Mouse (Mus musculus) left cerebral cortex, postnatal 14 days (tissue): ENCODE measurements around the gene S100g. TPM values are rescaled to one million over a fixed set of nuclear protein-coding genes. Genes with fewer than 3 reads are reported as not detected.

Source experiments
- DNase-seq, 2 experiments: peaks; one replicate each; pipeline ENCODE4 v3.0.0; 2021 to 2022; ENCODE audit warnings: low spot score in 2 of 2, mixed read lengths in 1 of 2
- intact Hi-C: fragments of 180-260 bp; cut with DNase I; formaldehyde crosslinking; loops from one replicate; pipeline ENCODE4 v1.15.1; 2025
- long read RNA-seq, 2 experiments: library from polyadenylated mRNA; stranded (forward); transcript quantifications; one replicate each; pipeline ENCODE4 v2.0.0; 2021
- total RNA-seq, 2 experiments: library from RNA; stranded (reverse); gene quantifications; 2 replicates each; pipeline ENCODE4 v1.2.3; 2021

The S100g gene
- total RNA-seq = not detected
- long read RNA-seq, experiment 1 = 0 reads
- long read RNA-seq, experiment 2 = 0 reads

DNA sequence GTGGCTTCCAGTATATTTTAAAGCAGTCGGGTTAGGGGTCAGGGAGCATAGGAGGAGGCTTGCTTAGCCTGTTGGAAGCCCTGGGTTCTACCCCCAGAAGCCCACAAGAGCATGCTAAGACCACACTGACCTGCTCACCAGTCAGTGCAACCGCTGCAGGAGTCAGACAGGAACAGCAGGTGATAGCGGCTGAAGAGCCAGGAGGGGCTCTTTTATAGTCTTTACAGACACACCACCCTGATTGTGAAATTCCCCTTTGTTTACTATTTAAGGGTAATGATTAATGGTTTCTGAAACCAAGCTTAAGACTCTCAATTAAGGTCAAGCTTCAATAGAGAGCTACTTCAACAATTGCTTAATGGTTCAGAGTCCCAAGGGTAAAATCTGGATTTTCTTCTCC lies at the start of gene S100g:
Gene S100g, minus strand, starts transcription at position 217 of the 400 bp plus-strand sequence.
- intact Hi-C loops = no loop called here
- DNase-seq = no peak

DNA sequence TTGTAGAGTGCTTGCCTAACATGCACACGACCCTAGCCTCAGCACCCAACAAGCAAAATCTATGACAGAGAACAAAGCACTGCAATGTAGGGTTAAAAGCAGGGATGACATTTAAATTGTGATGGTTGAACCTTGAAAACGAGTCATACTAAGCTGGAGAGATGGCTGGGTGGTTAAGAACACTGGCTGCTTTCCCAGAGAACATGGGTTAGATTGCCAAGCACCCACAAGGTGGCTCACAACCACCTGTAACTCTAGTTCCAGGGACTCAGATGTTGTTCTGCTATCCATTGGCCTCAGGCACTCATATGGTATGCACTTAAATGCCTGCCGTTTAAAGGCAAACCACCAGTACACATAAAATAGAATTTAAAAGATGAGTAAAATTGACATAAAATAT lies 27.7 kb upstream of the S100g start:
- DNase-seq = no peak
- intact Hi-C loops = no loop called here

DNA sequence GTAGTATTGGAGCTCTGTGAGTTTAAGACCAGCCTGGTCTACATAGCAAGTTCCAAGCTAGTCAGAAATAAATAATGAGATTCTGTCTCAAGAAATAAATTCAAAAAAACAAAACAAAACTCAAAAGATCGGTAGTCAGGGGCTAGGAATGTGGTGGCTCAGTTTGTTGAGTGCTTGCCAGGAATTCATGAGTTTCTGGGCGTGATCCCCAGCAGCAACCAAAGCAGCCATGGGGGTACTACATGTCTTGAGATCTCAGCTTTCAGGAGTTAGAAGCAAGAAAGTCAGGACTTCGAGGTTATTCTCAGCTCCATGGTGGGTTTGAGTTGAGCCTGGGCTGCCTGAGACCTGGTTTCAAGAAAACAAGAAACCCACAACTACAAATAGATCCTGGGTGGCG lies 27.0 kb upstream of the S100g start:
- intact Hi-C loops = no loop called here
- no peak for DNase-seq

DNA sequence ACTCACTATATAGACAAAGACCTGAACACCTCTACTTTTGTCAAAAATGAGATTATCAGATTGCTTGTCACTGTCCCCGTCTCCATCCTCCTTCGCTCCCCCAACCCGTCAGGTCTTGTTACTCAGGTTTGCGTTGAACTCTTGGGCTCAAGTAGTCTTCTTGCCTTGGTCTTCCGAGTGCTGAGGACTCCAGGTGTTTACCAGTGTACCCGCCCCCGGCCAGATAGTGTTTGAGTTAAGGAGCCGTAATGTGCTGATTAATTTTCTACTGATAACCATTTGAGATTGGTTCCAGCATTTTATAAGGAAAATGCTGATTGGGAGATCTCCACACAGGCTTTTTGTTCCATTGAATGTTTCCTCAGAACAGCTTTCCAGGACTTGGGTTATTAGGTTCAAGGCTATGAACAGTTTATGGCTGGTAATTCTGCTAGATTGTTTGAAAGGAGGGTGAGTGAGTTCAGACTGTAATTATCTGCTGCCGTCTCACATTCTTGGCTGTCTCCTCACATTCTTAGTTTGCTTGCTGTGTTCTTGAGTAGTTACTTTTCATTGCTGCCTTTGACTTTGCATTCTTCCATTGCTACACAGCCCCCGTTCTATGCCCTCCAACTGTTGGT lies 22.6 kb upstream of the S100g start:
- no peak for DNase-seq
- intact Hi-C loops = no loop called here

DNA sequence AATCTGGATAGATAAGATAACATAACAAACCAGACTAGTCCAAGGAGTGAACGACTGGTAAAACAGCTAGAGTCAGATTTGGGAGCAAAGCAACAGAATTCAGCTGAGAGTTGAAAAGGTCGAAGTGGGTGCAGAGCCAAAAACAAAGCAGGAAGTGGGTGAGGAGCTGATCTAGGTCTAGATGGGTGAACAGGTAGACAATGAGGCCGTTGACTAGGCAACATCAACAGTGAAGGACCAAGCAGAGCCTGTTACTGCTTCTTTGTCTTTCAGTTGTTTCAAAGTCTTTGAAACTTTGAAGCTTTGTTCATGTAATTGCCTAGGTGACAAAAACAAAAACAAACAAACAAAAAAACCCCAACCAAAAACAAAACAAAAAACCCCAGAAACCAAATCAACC lies 11.8 kb upstream of the S100g start:
- intact Hi-C loops = no loop called here
- no peak for DNase-seq

DNA sequence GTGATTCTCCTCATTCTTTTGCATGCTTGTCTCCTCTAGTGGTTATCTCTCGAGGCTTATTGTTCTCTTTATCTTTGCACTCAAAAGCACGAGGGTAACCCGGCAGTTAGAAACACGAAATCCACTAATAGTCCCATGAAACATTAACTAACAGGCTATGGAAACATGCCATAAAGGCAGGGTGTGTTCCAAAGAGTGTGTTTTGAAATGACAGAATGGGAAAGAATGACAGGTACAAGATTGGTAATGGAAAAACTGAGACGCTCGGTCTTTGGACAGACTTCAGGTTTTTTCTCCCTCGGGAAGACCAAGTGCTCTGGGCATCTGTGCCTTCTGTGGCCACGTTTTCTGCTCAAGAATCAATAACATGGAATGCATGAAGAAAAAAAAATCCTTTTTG lies 3.1 kb upstream of the S100g start:
- DNase-seq = no peak
- intact Hi-C loops = no loop called here

DNA sequence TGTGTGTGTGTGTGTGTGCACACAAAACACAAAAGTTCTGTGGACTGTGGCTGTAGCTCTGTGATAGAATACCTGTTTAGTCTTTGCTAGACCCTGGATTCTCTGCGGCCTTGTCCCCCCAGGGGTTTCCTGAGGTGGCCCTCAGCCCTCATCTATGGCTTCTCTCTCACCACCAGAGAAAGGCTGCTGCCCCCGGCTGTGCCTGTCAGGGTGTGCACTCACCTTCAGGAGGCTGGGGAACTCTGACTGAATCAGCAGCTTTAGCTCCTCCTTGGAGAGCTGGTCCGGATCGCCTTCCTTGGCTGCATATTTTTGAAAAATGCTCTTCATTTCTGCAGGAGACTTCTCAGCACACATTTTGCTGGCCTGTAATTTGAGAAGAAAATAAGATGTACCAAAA lies 559 bp downstream of the S100g start:
- intact Hi-C loops = no loop called here
- no peak for DNase-seq

DNA sequence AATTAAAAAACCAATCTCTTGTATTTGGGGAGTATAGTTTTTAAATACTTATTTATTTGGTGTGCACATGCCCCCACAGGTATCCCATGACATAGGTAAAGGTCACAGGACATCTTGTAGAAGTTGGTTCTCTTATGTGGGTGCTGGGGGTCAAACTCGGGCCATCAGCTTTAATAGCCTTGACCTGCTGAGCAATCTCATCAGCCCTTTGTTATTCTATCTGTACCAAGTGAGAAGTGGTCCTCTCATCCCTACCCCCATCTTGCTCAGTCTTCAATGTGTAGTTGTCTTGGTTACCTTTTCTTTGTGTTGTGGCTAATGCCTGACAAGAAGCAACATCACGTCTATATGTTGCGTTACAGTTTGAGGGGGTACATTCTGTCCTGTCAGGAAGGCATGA lies 6.5 kb downstream of the S100g start:
- DNase-seq = no peak
- intact Hi-C loops = no loop called here

DNA sequence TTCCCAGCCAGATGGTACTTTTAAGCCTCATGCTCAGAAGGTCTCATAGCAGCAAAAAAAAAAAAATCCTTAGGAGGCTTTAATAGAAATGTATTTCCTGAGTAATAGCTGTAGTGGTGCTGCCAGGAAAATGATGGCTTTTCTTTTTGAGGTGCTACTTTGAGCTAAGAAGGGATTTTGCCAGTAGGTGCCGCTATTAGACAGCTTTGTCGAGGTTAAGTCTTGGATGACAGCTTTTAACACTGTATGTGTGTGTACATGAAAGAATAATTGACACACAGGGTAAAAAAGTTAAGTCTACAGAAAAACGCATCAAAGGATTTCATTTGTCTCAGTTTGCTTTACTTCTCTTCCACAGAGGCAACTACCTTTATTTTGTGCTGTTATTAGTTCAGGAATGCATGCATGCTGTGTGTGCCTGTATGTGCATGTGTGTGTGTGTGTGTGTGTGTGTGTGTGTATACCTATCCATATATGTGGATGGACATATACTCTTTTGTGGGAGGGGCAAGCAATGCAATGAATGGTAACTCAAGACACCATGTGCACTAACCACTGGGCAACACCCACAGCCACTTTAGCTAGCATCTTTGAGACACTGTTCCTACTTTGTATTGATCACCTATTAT lies 14.5 kb downstream of the S100g start:
- peak; percentile 65 to 70 for DNase-seq
- intact Hi-C loops = loop anchor here (5.0 to 10.0 kb wide), 2 partner anchors 597 to 965 kb away; partner anchors contain the start of gene Grpr

DNA sequence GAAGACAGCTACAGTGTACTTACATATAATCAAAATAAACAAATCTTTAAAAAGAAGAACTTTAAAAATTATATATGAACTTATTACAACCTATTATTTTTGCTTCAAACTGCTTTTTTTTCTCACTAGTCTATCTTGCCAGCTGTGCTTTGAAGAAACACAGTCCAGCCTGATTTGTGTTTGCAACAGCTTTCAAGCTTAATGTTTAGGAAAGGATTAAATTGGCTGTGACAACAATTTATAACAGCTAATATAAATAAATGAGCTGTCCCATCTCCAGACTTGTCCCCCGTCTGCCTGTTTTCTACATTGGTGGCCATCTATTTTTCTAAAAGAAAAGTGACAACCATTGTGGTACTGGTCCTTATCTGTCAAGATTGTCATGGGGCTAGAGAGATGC lies 22.4 kb downstream of the S100g start:
- DNase-seq = no peak
- intact Hi-C loops = loop anchor here (10.0 kb wide), 1 partner anchor 973 kb away; no protein-coding TSS in a partner anchor

DNA sequence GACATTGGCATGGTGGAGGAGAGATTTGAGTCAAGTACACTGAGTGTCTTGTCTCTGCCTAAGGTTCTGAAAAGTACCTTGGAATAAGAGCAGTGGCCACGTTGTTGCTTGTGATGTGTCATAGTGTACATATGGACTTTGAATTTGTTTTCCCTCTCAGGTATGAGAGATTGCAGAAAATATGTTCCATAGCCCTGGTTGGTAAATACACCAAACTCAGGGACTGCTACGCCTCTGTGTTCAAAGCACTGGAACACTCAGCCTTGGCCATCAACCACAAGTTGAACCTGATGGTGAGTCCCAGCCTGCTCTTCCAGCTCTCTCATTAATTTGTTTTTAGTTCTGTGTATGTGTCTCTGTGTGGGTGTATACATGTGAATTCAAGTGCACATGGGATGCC lies 32.9 kb downstream of the S100g start:
- DNase-seq = no peak
- intact Hi-C loops = no loop called here

DNA sequence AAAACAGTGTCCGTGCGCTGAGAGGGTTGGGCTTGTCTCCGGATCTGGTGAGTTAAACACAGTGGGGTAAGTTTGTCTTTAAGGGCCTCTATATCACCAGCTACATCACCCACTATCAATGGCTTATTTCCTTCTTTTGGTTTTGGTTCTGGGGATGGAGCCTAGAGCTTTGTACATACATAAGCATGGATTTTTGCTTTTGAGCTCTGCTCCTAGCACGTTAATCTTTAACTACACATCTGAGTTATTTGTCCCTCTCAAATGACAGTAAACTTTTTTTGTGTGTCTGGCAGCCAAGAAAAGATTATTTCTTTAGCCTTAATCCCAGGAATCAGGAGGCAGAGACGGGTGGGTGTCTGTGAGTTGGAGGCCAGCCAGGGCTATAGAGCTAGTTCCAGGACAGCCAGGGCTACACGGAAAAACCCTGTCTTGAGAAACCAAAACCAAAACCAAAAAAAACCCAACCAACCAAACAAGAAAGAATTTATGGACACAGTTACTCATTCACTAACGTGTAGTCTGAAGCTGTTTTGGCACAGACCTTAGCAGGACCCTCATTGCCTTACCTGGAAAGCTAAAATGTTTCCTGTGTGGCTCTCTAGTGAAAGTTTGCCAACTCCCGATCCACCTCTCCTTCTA lies 42.8 kb downstream of the S100g start:
- no peak for DNase-seq
- intact Hi-C loops = no loop called here

DNA sequence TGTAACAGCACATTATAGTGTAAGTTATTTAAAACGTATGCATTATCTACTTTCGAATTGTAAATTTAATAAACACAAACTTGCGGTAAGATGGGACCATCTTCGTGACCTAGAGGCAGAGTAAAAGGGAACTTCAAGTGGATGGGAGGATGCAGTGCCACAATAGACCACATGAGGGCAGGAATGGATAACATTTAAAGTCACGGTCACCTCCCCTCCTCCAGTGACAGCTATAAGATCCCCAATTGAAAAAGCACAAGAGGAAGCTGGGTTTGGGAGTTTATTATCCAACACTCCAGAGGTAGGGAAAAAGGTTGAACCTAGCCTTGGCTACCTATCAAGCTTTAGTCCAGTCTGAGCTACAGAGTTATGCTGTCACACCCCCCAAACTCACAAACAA lies 48.7 kb downstream of the S100g start:
- intact Hi-C loops = loop anchor here (10.0 kb wide), 1 partner anchor 1159 kb away; the partner anchor contains the start of gene Siah1b
- peak; percentile 64 to 70 for DNase-seq

DNA sequence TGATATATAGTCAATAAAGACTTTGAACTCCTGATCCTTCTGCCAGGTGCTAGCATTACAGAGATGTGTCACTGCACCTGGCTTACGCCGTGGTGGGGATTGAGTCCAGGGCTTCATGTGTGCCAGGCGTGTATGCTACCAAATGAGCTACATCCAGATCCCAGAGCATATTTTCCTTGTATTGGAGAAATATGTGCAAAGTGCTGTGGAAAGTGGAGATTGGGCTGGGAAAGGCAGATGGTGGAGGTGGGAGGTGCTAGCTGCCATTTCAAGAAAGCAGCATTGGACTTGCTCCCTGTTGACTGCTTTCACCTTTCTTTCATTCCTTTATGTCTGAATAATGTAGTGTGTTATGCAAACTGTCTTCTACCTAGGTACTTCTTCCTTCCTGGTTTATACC lies 50.7 kb downstream of the S100g start:
- no peak for DNase-seq
- intact Hi-C loops = loop anchor here (10.0 kb wide), 1 partner anchor 1161 kb away; the partner anchor contains the start of gene Siah1b

Other genes starting within 250 kb of the S100g start
- 100 to 1,000 TPM; 142 to 154 TPM for gene Rbbp7, start 204.2 kb downstream of the S100g start, total RNA-seq
- 10 to 100 TPM; 16.6 to 18.3 TPM for gene Txlng, start 135.1 kb downstream of the S100g start, total RNA-seq
- gene Syap1, start 76.2 kb downstream of the S100g start, total RNA-seq = 10 to 100 TPM; 29.7 to 32.7 TPM
- 10 to 100 TPM; 52.1 to 56.5 TPM for gene Ctps2, start 63.4 kb downstream of the S100g start, total RNA-seq